Mouse (Mus musculus): ENCODE data around the gene Olfr520. TPM values are rescaled to one million over a fixed set of nuclear protein-coding genes. Genes with fewer than 3 reads are reported as not detected.
A peak's percentile ranks its signal among the peaks of the same experiment; 100 is the strongest.
"Not testable (repeated sequence)": the region's sequence is repeated elsewhere in the genome, so short reads cannot be mapped to it uniquely, and the experiment has no call there.

The Olfr520 gene
- not detected in 2 replicates for polyA plus RNA-seq (2014; fragmentation: Nextera tagmentation; extraction: Ambion mirVana)

DNA sequence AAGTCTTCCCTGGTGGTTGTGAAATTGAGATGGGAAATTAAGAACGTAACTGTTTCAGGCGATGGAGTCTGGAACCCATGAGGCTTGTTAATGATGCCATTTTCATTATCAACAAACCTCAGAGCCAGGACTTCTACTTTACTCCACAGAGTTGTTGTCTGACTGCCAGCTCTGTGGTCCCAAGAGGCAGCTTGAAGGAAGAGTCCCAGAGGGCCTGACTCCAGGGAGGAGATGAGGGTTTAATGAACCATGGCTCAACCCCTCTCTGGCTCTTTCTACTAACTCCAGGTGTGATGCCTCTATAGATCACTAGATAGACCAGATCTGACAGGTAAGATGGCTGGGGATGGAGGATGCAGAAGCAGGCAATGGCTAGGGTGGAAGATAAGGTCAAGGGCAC, at the start of gene Olfr520:
Gene Olfr520, plus strand, starts transcription at position 301 of the 400 bp plus-strand sequence.
- H3K4me3 ChIP-seq (ENCODE audit: low read depth, low read length): no peak within 1 kb of the TSS
- H3K36me3 ChIP-seq (ENCODE audit: control insufficient read depth, insufficient read depth, low read length): no peaks in the 10 kb centered on the region
- peak; percentile 9 for DNase-seq (ENCODE audit: low spot score)
- H3K9ac ChIP-seq (ENCODE audit: low read depth, low read length): no peak within 1 kb of the TSS
- no peaks in the 10 kb centered on the region for H3K4me1 ChIP-seq (replicated peaks; ENCODE audit: control insufficient read depth, insufficient read depth, low read length)
- H3K27ac ChIP-seq (ENCODE audit: low read depth, low read length): no peak within 1 kb of the TSS
- 89% methylated on average over 2 of the region's 2 CpGs for WGBS
- H3K27me3 ChIP-seq (replicated peaks; ENCODE audit: control insufficient read depth, insufficient read depth, low read length): no peaks in the 10 kb centered on the region
- no peaks in the 10 kb centered on the region; the same call in 1 of the 2 replicates for H3K9me3 ChIP-seq (ENCODE audit: control insufficient read depth, low read length)
- no peak within 1 kb of the TSS for H3K4me2 ChIP-seq
- ATAC-seq (replicated peaks; ENCODE audit: low FRiP score): no peak

DNA sequence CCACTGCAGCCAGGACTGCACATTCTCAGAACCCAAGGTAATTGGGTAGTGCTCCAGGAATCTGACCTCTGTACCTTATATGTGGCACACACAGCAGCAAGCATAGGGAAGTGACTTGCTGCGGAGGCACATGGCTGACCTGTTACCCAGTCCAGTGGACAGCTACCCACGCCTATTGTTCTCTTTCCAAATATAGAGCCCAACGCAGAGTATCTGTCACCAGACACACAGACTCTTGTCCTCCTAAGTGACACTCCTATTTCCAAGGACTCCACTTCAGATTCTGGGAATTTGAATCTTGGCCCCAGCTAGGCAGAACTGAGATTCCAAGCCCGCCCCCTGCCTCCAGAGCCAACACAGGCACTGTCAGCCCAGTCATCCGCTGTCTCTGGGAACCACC, 49.3 kb upstream of the Olfr520 start:
- Histone ChIP-seq H3K27me3 (replicated peaks; ENCODE audit: control insufficient read depth, insufficient read depth, low read length) (no peaks in the 10 kb centered on the region), H3K4me1 (replicated peaks; ENCODE audit: control insufficient read depth, insufficient read depth, low read length) (no peaks in the 10 kb centered on the region), H3K9me3 (ENCODE audit: control insufficient read depth, low read length) (no peaks in the 10 kb centered on the region), H3K4me2 (no peak overlapping the region), H3K4me3 (ENCODE audit: low read depth, low read length) (no peak overlapping the region), H3K27ac (ENCODE audit: low read depth, low read length) (no peak overlapping the region), H3K36me3 (ENCODE audit: control insufficient read depth, insufficient read depth, low read length) (no peaks in the 10 kb centered on the region), H3K9ac (ENCODE audit: low read depth, low read length) (no peak overlapping the region)
- ATAC-seq (replicated peaks; ENCODE audit: low FRiP score): no peak
- no peak for DNase-seq (ENCODE audit: low spot score)
- WGBS: 71% methylated on average over 5 of the region's 5 CpGs

DNA sequence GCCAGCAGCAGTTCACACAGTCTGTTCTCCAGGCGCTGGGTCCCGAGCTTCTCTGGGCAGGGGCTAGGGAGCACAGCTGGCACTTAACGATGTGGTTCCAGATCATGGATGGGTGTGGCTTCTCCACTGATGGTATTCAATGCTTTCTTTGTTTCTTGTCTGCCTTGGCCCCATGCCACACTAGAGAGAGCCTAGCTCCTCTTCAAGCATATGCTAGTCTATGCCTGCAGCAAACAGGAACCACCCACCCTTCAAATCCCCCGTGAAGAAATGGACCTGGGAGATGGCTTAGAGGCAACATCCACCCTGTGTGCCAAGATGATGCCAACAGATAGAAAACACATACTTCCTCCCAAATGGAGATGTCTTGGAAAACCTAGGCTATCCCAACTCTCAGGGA, 46.0 kb upstream of the Olfr520 start:
- Histone ChIP-seq H3K4me2 (no peak overlapping the region), H3K4me3 (ENCODE audit: low read depth, low read length) (no peak overlapping the region), H3K9ac (ENCODE audit: low read depth, low read length) (no peak overlapping the region), H3K27me3 (replicated peaks; ENCODE audit: control insufficient read depth, insufficient read depth, low read length) (no peaks in the 10 kb centered on the region), H3K27ac (ENCODE audit: low read depth, low read length) (no peak overlapping the region), H3K9me3 (ENCODE audit: control insufficient read depth, low read length) (no peaks in the 10 kb centered on the region), H3K4me1 (replicated peaks; ENCODE audit: control insufficient read depth, insufficient read depth, low read length) (no peaks in the 10 kb centered on the region), H3K36me3 (ENCODE audit: control insufficient read depth, insufficient read depth, low read length) (no peaks in the 10 kb centered on the region)
- ATAC-seq (replicated peaks; ENCODE audit: low FRiP score) (no peak), DNase-seq (ENCODE audit: low spot score) (no peak)
- WGBS: 62% methylated on average over 4 of the region's 4 CpGs

DNA sequence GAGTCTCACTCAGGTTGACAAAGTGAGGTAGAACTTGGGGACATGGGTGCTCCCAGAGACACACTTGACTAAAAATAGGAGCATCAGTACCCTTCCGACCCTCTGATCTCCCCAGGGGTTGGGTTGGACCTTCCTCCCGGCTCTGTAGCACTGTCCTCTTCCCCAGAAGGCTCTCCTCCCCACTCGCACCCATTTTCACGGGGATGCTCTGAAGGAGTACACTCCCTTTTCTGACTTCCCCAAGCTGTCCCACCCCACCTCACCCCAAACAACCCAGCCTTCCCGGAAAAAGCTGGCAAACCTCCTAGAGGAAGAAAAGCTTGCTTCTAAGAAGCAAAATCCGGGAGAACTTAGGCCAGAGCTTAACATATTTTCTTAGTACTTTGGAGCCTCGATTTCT, 39.3 kb upstream of the Olfr520 start:
- no peaks in the 10 kb centered on the region for H3K9me3 ChIP-seq (ENCODE audit: control insufficient read depth, low read length)
- 61% methylated on average over 7 of the region's 7 CpGs for WGBS
- no peak for ATAC-seq (replicated peaks; ENCODE audit: low FRiP score)

DNA sequence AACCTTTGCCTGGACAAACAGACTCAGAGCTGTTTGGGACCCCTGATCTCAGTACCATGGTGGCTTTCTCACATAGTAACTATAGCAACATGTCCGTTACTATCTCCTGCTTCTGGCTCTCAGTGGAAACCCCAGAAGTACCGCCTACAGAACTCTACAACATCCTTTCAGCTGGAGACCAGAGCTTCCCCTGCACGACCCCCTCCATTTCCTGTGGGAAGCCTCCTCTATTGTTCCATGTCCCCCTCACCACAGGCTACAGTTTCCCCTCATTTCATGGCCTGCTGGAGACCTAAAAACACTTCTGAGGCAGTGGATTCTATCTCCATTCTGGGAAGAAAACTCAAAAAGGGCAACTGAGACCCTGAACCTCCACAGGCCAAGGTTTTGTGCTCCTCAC, 37.7 kb upstream of the Olfr520 start:
- Histone ChIP-seq H3K27me3 (replicated peaks; ENCODE audit: control insufficient read depth, insufficient read depth, low read length) (no peaks in the 10 kb centered on the region), H3K4me3 (ENCODE audit: low read depth, low read length) (no peak overlapping the region), H3K9ac (ENCODE audit: low read depth, low read length) (no peak overlapping the region), H3K27ac (ENCODE audit: low read depth, low read length) (no peak overlapping the region), H3K4me2 (no peak overlapping the region), H3K36me3 (ENCODE audit: control insufficient read depth, insufficient read depth, low read length) (no peaks in the 10 kb centered on the region), H3K4me1 (replicated peaks; ENCODE audit: control insufficient read depth, insufficient read depth, low read length) (no peaks in the 10 kb centered on the region), H3K9me3 (ENCODE audit: control insufficient read depth, low read length) (no peaks in the 10 kb centered on the region)
- no peak for DNase-seq (ENCODE audit: low spot score)
- no peak for ATAC-seq (replicated peaks; ENCODE audit: low FRiP score)
- WGBS: 28% methylated on average over 3 of the region's 3 CpGs

More for the DNA sequence above, 39.3 kb upstream of the Olfr520 start:
- no peaks in the 10 kb centered on the region for H3K4me1 ChIP-seq (replicated peaks; ENCODE audit: control insufficient read depth, insufficient read depth, low read length)
- no peaks in the 10 kb centered on the region for H3K36me3 ChIP-seq (ENCODE audit: control insufficient read depth, insufficient read depth, low read length)
- no peak overlapping the region for H3K4me2 ChIP-seq
- no peak overlapping the region for H3K27ac ChIP-seq (ENCODE audit: low read depth, low read length)
- DNase-seq (ENCODE audit: low spot score): no peak
- H3K9ac ChIP-seq (ENCODE audit: low read depth, low read length): no peak overlapping the region
- no peak overlapping the region for H3K4me3 ChIP-seq (ENCODE audit: low read depth, low read length)
- no peaks in the 10 kb centered on the region for H3K27me3 ChIP-seq (replicated peaks; ENCODE audit: control insufficient read depth, insufficient read depth, low read length)

DNA sequence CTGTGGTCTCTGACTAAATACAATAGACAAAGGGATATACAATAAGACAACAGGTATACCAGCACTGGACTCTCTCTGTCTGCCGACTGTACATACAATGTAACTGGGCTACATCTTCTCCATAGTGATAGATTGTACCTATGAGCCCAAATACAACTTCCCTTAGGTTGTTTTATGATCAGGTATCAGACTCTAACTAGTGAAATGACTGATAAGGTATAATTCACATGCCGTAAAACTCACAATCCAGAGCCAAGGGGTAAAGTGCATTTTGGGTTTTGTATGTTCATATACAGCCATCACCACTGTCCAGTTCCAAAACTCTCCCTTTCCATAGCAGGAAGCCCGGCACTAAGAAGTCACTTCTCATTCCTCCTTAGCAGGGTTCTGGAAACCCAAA, 36.7 kb upstream of the Olfr520 start:
- WGBS: 90% methylated on average over 3 of the region's 3 CpGs
- no peak overlapping the region for H3K9ac ChIP-seq (ENCODE audit: low read depth, low read length)
- H3K9me3 ChIP-seq (ENCODE audit: control insufficient read depth, low read length): no peaks in the 10 kb centered on the region
- no peak overlapping the region for H3K4me2 ChIP-seq
- no peak for DNase-seq (ENCODE audit: low spot score)
- H3K27ac ChIP-seq (ENCODE audit: low read depth, low read length): no peak overlapping the region
- no peaks in the 10 kb centered on the region for H3K4me1 ChIP-seq (replicated peaks; ENCODE audit: control insufficient read depth, insufficient read depth, low read length)
- ATAC-seq (replicated peaks; ENCODE audit: low FRiP score): no peak
- no peaks in the 10 kb centered on the region for H3K27me3 ChIP-seq (replicated peaks; ENCODE audit: control insufficient read depth, insufficient read depth, low read length)
- H3K4me3 ChIP-seq (ENCODE audit: low read depth, low read length): no peak overlapping the region
- no peaks in the 10 kb centered on the region for H3K36me3 ChIP-seq (ENCODE audit: control insufficient read depth, insufficient read depth, low read length)

DNA sequence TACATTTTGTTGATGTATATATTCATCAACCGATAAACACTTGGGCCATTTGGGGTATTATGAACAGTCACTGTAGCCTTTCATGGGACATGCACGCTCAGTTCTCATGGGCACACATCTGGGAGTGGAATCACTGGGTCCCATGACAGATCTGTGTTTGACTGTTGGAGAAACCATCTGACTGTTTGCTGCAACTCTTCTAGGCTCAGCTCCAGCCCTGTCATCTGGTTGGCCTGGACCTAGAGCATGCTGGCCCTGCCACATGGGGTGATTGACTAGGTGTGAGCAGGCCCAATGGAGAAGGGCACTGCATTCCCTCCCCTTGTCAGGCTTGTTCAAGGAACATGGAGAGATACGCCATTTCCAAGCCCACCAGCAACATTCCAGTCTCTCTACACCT, 36.1 kb upstream of the Olfr520 start:
- H3K9ac ChIP-seq (ENCODE audit: low read depth, low read length): no peak overlapping the region
- no peaks in the 10 kb centered on the region for H3K36me3 ChIP-seq (ENCODE audit: control insufficient read depth, insufficient read depth, low read length)
- DNase-seq (ENCODE audit: low spot score) (no peak), ATAC-seq (replicated peaks; ENCODE audit: low FRiP score) (no peak)
- H3K4me1 ChIP-seq (replicated peaks; ENCODE audit: control insufficient read depth, insufficient read depth, low read length): no peaks in the 10 kb centered on the region
- no peaks in the 10 kb centered on the region for H3K9me3 ChIP-seq (ENCODE audit: control insufficient read depth, low read length)
- no peak overlapping the region for H3K27ac ChIP-seq (ENCODE audit: low read depth, low read length)
- no peak overlapping the region for H3K4me2 ChIP-seq
- no peaks in the 10 kb centered on the region for H3K27me3 ChIP-seq (replicated peaks; ENCODE audit: control insufficient read depth, insufficient read depth, low read length)
- H3K4me3 ChIP-seq (ENCODE audit: low read depth, low read length): no peak overlapping the region
- WGBS: 92% methylated on average over 3 of the region's 3 CpGs

DNA sequence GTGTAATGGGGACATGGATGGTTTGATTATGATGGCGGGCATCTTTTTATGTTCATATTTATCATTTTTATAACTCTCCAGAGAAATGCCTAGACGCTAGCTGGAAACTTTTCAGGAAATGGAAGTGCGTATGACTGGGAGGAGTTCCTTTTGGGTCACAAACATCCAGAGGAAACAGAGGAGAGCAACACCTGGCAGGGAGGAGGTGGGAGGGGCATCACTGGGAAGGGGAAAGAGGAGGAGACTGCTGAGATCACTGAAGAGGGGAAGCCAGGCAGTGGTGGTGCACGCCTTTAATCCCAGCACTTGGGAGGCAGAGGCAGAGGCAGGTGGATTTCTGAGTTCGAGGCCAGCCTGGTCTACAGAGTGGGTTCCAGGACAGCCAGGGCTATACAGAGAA, 35.6 kb upstream of the Olfr520 start:
- not testable (repeated sequence) for H3K4me3 ChIP-seq (ENCODE audit: low read depth, low read length); H3K9me3 ChIP-seq (ENCODE audit: control insufficient read depth, low read length); H3K9ac ChIP-seq (ENCODE audit: low read depth, low read length); ATAC-seq (replicated peaks; ENCODE audit: low FRiP score); H3K27me3 ChIP-seq (replicated peaks; ENCODE audit: control insufficient read depth, insufficient read depth, low read length); H3K27ac ChIP-seq (ENCODE audit: low read depth, low read length); H3K4me1 ChIP-seq (replicated peaks; ENCODE audit: control insufficient read depth, insufficient read depth, low read length); H3K4me2 ChIP-seq; DNase-seq (ENCODE audit: low spot score); H3K36me3 ChIP-seq (ENCODE audit: control insufficient read depth, insufficient read depth, low read length)
- WGBS: 69% methylated on average over 4 of the region's 5 CpGs

DNA sequence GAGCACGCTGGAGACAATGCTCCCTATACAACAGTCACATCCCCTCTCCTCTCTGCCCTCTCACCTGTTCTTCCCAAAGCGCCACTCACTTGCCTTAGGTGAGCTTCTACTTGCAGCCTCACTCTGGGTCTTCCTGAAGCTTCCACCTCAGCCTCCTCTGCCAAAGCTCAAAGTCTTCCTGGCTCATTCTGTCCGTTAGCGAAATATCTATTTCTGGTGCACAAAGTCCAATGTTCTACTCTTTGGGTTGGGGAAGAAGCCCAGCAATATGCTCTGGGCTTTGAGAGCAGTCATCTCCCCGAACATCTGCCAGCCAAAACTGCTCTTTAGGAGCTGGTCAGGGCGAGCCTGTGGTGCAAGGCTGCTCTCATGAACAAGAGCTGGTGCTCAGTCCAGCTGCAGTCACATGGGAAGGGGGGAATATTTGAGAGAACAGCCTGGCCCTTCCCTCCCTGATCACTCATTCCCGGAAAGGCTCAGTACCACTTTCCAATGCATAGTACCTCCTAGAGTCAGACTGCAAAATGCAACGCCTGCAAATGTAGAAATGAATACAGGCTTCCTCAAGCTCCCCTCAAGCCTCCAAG, 34.5 kb upstream of the Olfr520 start:
- Histone ChIP-seq H3K27ac (ENCODE audit: low read depth, low read length) (no peak overlapping the region), H3K4me1 (replicated peaks; ENCODE audit: control insufficient read depth, insufficient read depth, low read length) (no peaks in the 10 kb centered on the region), H3K9ac (ENCODE audit: low read depth, low read length) (no peak overlapping the region), H3K9me3 (ENCODE audit: control insufficient read depth, low read length) (no peaks in the 10 kb centered on the region), H3K27me3 (replicated peaks; ENCODE audit: control insufficient read depth, insufficient read depth, low read length) (no peaks in the 10 kb centered on the region), H3K4me3 (ENCODE audit: low read depth, low read length) (no peak overlapping the region), H3K4me2 (no peak overlapping the region), H3K36me3 (ENCODE audit: control insufficient read depth, insufficient read depth, low read length) (no peaks in the 10 kb centered on the region)
- 73% methylated on average over 8 of the region's 8 CpGs for WGBS
- ATAC-seq (replicated peaks; ENCODE audit: low FRiP score): no peak
- no peak for DNase-seq (ENCODE audit: low spot score)
